Mouse (Mus musculus): ENCODE data around the gene Fam161b.

DNA sequence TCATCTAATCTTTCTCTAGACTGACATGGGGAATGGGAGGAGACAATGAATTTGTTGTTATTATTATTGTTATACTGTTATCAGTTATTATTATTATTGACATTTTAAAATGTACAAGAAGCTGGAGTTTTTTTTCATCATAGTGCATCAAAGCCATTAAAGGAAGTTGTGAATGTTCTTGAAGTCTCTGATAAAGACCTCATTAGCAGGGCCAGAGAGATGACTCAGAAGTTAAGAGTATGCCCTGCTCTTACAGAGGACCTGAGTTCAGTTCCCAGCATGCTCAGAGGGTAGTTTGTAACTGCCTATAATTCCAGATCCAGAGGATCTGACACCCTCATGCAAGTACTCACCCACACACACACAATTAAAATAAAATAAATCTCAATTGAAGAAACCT is 36.1 kb upstream of the Fam161b start:
- TF ChIP-seq POLR2A (IDR thresholded peaks at IDR 0.05; ENCODE audit: borderline replicate concordance, insufficient read depth, low read length) (no peak), CTCF (IDR thresholded peaks at IDR 0.05; ENCODE audit: borderline replicate concordance, insufficient read depth, low read depth, low read length) (no peak)

Data from cerebellum, adult 2 months (tissue).